27 mouse cellular contexts compared by ENCODE assay signal in genomic region chr4:47239114-47239513, GRCm38 (mm10). TPM values are rescaled to one million over a fixed set of nuclear protein-coding genes. Genes with fewer than 3 reads are reported as not detected.
DNase-seq lines count a peak whose midpoint lies in the region; ATAC-seq and TF ChIP-seq lines count a peak whose summit lies in the region.
"Had no signal": no experiment of that assay in that cellular context is flagged by ENCODE, and none has a peak within 500 bp of the region (broad histone marks: within the 10 kb centered on the region; RNA-seq: fewer than 3 reads in every experiment).

No protein-coding gene starts in this region.

- H3K27ac ChIP-seq in forebrain, postnatal 0 days (ENCODE audit: low read depth, low read length) = no peak overlapping the region
- no peak overlapping the region for H3K27ac ChIP-seq in forebrain, embryonic 15.5 days (replicated peaks)
- no peak overlapping the region for H3K27ac ChIP-seq in lung, embryonic 14.5 days (ENCODE audit: low read depth)
- H3K27ac ChIP-seq: heart, embryonic 13.5 days; hindbrain, embryonic 10.5 days; hindbrain, embryonic 15.5 days; neural tube, embryonic 13.5 days; stomach, embryonic 15.5 days had no signal

- no peaks in the 10 kb centered on the region for H3K9me3 ChIP-seq in forebrain, postnatal 0 days (ENCODE audit: low read length)
- no peaks in the 10 kb centered on the region for H3K9me3 ChIP-seq in forebrain, embryonic 15.5 days
- no peaks in the 10 kb centered on the region for H3K9me3 ChIP-seq in lung, embryonic 14.5 days (ENCODE audit: low read depth, low read length)
- H3K9me3 ChIP-seq: heart, embryonic 13.5 days; hindbrain, embryonic 10.5 days; hindbrain, embryonic 15.5 days; neural tube, embryonic 13.5 days; stomach, embryonic 15.5 days had no signal

- no peak overlapping the region for H3K4me3 ChIP-seq in forebrain, postnatal 0 days (ENCODE audit: low read depth, low read length)
- no peak overlapping the region for H3K4me3 ChIP-seq in forebrain, embryonic 15.5 days
- H3K4me3 ChIP-seq in lung, embryonic 14.5 days (ENCODE audit: low read depth, low read length) = no peak overlapping the region
- H3K4me3 ChIP-seq: erythroblast, embryonic 14.5 days; heart, embryonic 13.5 days; hindbrain, embryonic 10.5 days; hindbrain, embryonic 15.5 days; myocyte; neural tube, embryonic 13.5 days; stomach, embryonic 15.5 days had no signal

- no peak; the same call in 1 of the 2 replicates for ATAC-seq in forebrain, postnatal 0 days
- ATAC-seq in forebrain, embryonic 15.5 days (replicated peaks) = no peak
- no peak for ATAC-seq in lung, embryonic 14.5 days (ENCODE audit: insufficient read depth)
- ATAC-seq: CD4-positive, CD25-positive, alpha-beta regulatory T cell, adult 4 months; inflammation-experienced regulatory T-cells, adult 6 months had no signal

- no peak overlapping the region for H3K4me2 ChIP-seq in forebrain, postnatal 0 days (ENCODE audit: low read depth)
- H3K4me2 ChIP-seq in forebrain, embryonic 15.5 days (replicated peaks) = no peak overlapping the region
- no peak overlapping the region for H3K4me2 ChIP-seq in lung, embryonic 14.5 days
- H3K4me2 ChIP-seq: heart, embryonic 13.5 days; hindbrain, embryonic 15.5 days; midbrain, embryonic 11.5 days; neural tube, embryonic 13.5 days; stomach, embryonic 15.5 days had no signal

- TF ChIP-seq CTCF in forebrain, postnatal 0 days (IDR thresholded peaks at IDR 0.05; ENCODE audit: low read depth) = no peak
- TF ChIP-seq CTCF in lung, embryonic 14.5 days (IDR thresholded peaks at IDR 0.05; ENCODE audit: low read depth) = no peak

- H3K27me3 ChIP-seq in forebrain, postnatal 0 days (ENCODE audit: insufficient read depth, low read length) = no peaks in the 10 kb centered on the region
- no peaks in the 10 kb centered on the region for H3K27me3 ChIP-seq in forebrain, embryonic 15.5 days
- no peaks in the 10 kb centered on the region for H3K27me3 ChIP-seq in lung, embryonic 14.5 days (ENCODE audit: insufficient read depth, low read length)
- H3K27me3 ChIP-seq: hindbrain, embryonic 15.5 days; neural tube, embryonic 13.5 days; stomach, embryonic 15.5 days had no signal

- peaks cover 10% of the 10 kb centered on the region for H3K4me1 ChIP-seq in forebrain, postnatal 0 days (ENCODE audit: insufficient read depth)
- H3K4me1 ChIP-seq in forebrain, embryonic 15.5 days = peaks cover 13% of the 10 kb centered on the region
- H3K4me1 ChIP-seq in lung, embryonic 14.5 days (ENCODE audit: insufficient read depth) = no peaks in the 10 kb centered on the region

- WGBS in forebrain, postnatal 0 days = 55% methylated on average over 6 of the region's 6 CpGs
- 75% methylated on average over 6 of the region's 6 CpGs for WGBS in forebrain, embryonic 15.5 days
- WGBS in lung, embryonic 14.5 days = 63% methylated on average over 6 of the region's 6 CpGs

- no peak overlapping the region for H3K9ac ChIP-seq in forebrain, postnatal 0 days
- H3K9ac ChIP-seq in forebrain, embryonic 15.5 days (replicated peaks) = no peak overlapping the region
- H3K9ac ChIP-seq in lung, embryonic 14.5 days = no peak overlapping the region
- H3K9ac ChIP-seq: heart, embryonic 13.5 days; hindbrain, embryonic 15.5 days; neural tube, embryonic 13.5 days; stomach, embryonic 15.5 days had no signal

- H3K36me3 ChIP-seq in forebrain, postnatal 0 days (ENCODE audit: insufficient read depth) = no peaks in the 10 kb centered on the region
- no peaks in the 10 kb centered on the region for H3K36me3 ChIP-seq in forebrain, embryonic 15.5 days
- no peaks in the 10 kb centered on the region for H3K36me3 ChIP-seq in lung, embryonic 14.5 days (ENCODE audit: insufficient read depth)
- H3K36me3 ChIP-seq: heart, embryonic 13.5 days; hindbrain, embryonic 10.5 days; hindbrain, embryonic 15.5 days; neural tube, embryonic 13.5 days; stomach, embryonic 15.5 days had no signal

- peak; percentile 45 for DNase-seq in forebrain, postnatal 0 days
- peak; percentile 16 for DNase-seq in lung, embryonic 14.5 days
- DNase-seq in lung, postnatal 25 days (ENCODE audit: low spot score) = no peak
- DNase-seq in NIH3T3 (ENCODE audit: low read depth) = peak; percentile 70
- peak; percentile 54 for DNase-seq in gonadal fat pad, adult 2 months (ENCODE audit: low read depth)
- no peak for DNase-seq in spleen, postnatal 4 days (ENCODE audit: low spot score in 2 of 2)
- DNase-seq: cerebellum, adult 18-20 months; cerebellum, postnatal 10 days; gastrocnemius, postnatal 36 days; heart, postnatal 14 days; kidney, adult 11 months; liver; lung, adult 18-20 months; lung, postnatal 14 days; retina, postnatal 1 day; right cerebral cortex, postnatal 14 days had no signal

RNA-seq across cellular contexts. Expression of gene Col15a1, which starts 31.2 kb away (rescaled TPM):
- total RNA-seq in forebrain, postnatal 0 days (2014; rRNA removed) = 6.2 TPM in 2 replicates
- polyA plus RNA-seq in forebrain, postnatal 0 days (2015; fragmentation: Nextera tagmentation; extraction: Ambion mirVana) = 2.0 and 2.5 TPM in 2 replicates
- 1.4 and 3.1 TPM in 2 replicates for polyA plus RNA-seq in forebrain, embryonic 15.5 days (2015; fragmentation: Nextera tagmentation; extraction: Ambion mirVana)
- polyA plus RNA-seq in lung, embryonic 14.5 days (2014; fragmentation: Nextera tagmentation; extraction: Ambion mirVana) = 22.1 and 22.8 TPM in 2 replicates
- polyA plus RNA-seq in gonadal fat pad, adult 2 months (2012; rRNA removed) = 217 and 360 TPM in 2 replicates
- polyA plus RNA-seq: erythroblast, embryonic 14.5 days had no signal

Comparison
In these comparisons a context has a peak if more than half of its experiments do, and no peak if none do; other contexts are left out.
1. DNase-seq: peak in forebrain, postnatal 0 days (single experiment), lung, embryonic 14.5 days (single experiment), NIH3T3 (single experiment) and gonadal fat pad, adult 2 months (single experiment); none in lung, postnatal 25 days (single experiment) and spleen, postnatal 4 days (0 of 2).